Mouse (Mus musculus): ENCODE measurements around the gene Olfr48. TPM values are rescaled to one million over a fixed set of nuclear protein-coding genes. Genes with fewer than 3 reads are reported as not detected.

Olfr48 gene
- polyA plus RNA-seq (2015; fragmentation: Nextera tagmentation; extraction: Ambion mirVana): not detected in 2 replicates

DNA sequence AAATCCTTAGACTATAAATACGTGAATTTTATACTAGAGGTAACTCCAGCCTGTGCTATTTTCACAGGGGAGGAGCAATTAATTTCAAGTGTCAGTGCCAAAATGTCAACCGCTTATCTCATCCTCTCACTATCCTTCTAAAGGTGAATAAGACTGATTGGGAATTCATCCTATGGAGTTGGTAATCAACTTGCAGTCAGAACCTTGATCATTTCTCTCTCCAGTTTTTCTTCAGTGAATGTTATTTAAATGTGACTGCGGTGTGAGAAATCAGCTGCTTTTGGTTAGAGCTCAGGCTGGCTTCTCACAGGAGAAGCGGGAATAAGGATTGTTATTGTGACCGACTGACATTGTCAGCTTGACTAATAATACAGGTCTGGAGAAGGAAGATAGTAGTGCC lies at the start of gene Olfr48:
TSS of gene Olfr48 (minus strand) at position 101 of the 400 bp plus-strand sequence.
- WGBS: 81% methylated on average over 5 of the region's 5 CpGs
- no peak for ATAC-seq
- no peaks in the 10 kb centered on the region for H3K36me3 ChIP-seq (ENCODE audit: control insufficient read depth, insufficient read depth)
- no peaks in the 10 kb centered on the region for H3K27me3 ChIP-seq (replicated peaks; ENCODE audit: control insufficient read depth, insufficient read depth, low read length)
- no peaks in the 10 kb centered on the region for H3K9me3 ChIP-seq (ENCODE audit: control insufficient read depth)
- no peak for TF ChIP-seq CTCF (IDR thresholded peaks at IDR 0.05; ENCODE audit: low read depth)
- no peaks in the 10 kb centered on the region for H3K4me1 ChIP-seq (replicated peaks; ENCODE audit: control insufficient read depth, insufficient read depth, low read length)
- H3K27ac ChIP-seq (ENCODE audit: low read depth, low read length): no peak within 1 kb of the TSS
- H3K9ac ChIP-seq (ENCODE audit: low read depth, low read length): no peak within 1 kb of the TSS
- no peak within 1 kb of the TSS for H3K4me3 ChIP-seq (ENCODE audit: low read depth, low read length)
- no peak within 1 kb of the TSS for H3K4me2 ChIP-seq (replicated peaks; ENCODE audit: low read depth)

DNA sequence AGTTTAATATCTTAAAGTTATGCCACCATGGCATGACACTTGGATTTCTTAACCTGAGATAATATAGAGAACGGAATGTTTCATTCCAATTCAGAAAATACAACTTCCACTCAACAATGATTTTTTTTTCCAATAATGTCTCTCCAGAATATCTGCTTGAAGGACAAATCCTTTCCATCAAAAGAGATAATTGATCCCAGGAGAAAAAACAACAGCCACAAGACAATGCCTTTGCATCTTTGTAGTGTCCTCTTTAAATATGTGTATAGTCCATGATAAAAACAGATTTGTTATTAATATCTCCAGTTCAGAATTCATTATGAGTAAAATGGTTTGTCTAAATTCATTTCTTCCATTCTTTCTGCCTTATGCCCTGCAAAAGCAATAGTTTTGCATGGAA lies 30.1 kb upstream of the Olfr48 start, which contains the start of gene Olfr1257:
TSS of gene Olfr1257 (plus strand) at position 301 of the 400 bp plus-strand sequence.
- 88% methylated on average over 1 of the region's 1 CpGs for WGBS
- Histone ChIP-seq H3K4me1 (replicated peaks; ENCODE audit: control insufficient read depth, insufficient read depth, low read length) (no peaks in the 10 kb centered on the region), H3K27me3 (replicated peaks; ENCODE audit: control insufficient read depth, insufficient read depth, low read length) (no peaks in the 10 kb centered on the region), H3K9me3 (ENCODE audit: control insufficient read depth) (no peaks in the 10 kb centered on the region), H3K36me3 (ENCODE audit: control insufficient read depth, insufficient read depth) (no peaks in the 10 kb centered on the region), H3K4me2 (replicated peaks; ENCODE audit: low read depth) (no peak within 1 kb of the TSS), H3K27ac (ENCODE audit: low read depth, low read length) (no peak within 1 kb of the TSS), H3K9ac (ENCODE audit: low read depth, low read length) (no peak within 1 kb of the TSS), H3K4me3 (ENCODE audit: low read depth, low read length) (no peak within 1 kb of the TSS)
- no peak for TF ChIP-seq CTCF (IDR thresholded peaks at IDR 0.05; ENCODE audit: low read depth)
- no peak for ATAC-seq

DNA sequence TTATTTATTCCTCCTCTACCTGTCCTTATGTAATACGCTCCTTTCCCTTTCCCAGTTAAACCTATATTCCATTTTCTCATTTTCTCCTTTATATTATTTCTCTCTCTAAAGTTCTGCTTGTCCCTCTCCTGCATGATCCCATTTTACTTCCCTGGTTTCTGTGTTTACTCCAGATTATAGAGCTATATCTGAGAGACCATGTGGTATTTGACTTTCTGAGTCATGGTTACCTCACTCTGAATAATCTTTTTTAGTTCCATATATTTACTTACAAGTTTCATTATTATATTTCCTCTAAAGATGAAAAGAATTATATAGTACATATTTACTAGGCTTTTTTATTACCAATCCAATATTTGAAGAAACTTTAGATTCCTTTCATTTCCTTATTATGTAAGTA lies 1.2 kb upstream of the Olfr48 start:
- no peak overlapping the region for H3K4me3 ChIP-seq (ENCODE audit: low read depth, low read length)
- H3K4me2 ChIP-seq (replicated peaks; ENCODE audit: low read depth): no peak overlapping the region
- H3K9ac ChIP-seq (ENCODE audit: low read depth, low read length): no peak overlapping the region
- H3K27me3 ChIP-seq (replicated peaks; ENCODE audit: control insufficient read depth, insufficient read depth, low read length): no peaks in the 10 kb centered on the region
- ATAC-seq: no peak
- TF ChIP-seq CTCF (IDR thresholded peaks at IDR 0.05; ENCODE audit: low read depth): no peak
- no peaks in the 10 kb centered on the region for H3K36me3 ChIP-seq (ENCODE audit: control insufficient read depth, insufficient read depth)
- H3K9me3 ChIP-seq (ENCODE audit: control insufficient read depth): no peaks in the 10 kb centered on the region
- 97% methylated on average over 1 of the region's 1 CpGs for WGBS
- no peak overlapping the region for H3K27ac ChIP-seq (ENCODE audit: low read depth, low read length)
- no peaks in the 10 kb centered on the region for H3K4me1 ChIP-seq (replicated peaks; ENCODE audit: control insufficient read depth, insufficient read depth, low read length)

DNA sequence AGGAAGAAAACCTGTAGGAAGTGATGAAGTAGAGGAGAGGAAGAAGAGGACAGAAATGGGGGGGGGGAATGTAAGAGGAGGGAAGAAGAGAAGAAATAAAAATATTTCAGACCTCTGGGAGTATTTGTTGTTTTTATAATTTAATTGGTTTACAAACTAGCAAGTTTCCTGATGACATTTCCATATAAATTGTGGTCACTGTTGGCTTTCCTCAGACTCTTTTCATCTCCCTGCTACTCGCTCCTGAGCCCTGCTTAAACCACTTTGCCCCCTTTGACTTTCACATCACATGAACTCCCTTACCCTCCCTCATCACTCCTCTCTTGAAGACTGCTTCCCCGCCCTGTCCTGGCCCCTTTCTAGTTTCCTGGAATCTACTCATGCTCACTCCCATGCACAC lies 6.5 kb downstream of the Olfr48 start, which contains the start of gene Olfr1256:
TSS of gene Olfr1256 (minus strand) at position 101 of the 400 bp plus-strand sequence.
- no peak within 1 kb of the TSS for H3K27ac ChIP-seq (ENCODE audit: low read depth, low read length)
- no peaks in the 10 kb centered on the region for H3K9me3 ChIP-seq (ENCODE audit: control insufficient read depth)
- 50% methylated on average over 2 of the region's 2 CpGs for WGBS
- no peak within 1 kb of the TSS for H3K9ac ChIP-seq (ENCODE audit: low read depth, low read length)
- H3K4me2 ChIP-seq (replicated peaks; ENCODE audit: low read depth): no peak within 1 kb of the TSS
- no peak within 1 kb of the TSS for H3K4me3 ChIP-seq (ENCODE audit: low read depth, low read length)
- H3K4me1 ChIP-seq (replicated peaks; ENCODE audit: control insufficient read depth, insufficient read depth, low read length): no peaks in the 10 kb centered on the region
- no peaks in the 10 kb centered on the region for H3K27me3 ChIP-seq (replicated peaks; ENCODE audit: control insufficient read depth, insufficient read depth, low read length)
- no peak for ATAC-seq
- H3K36me3 ChIP-seq (ENCODE audit: control insufficient read depth, insufficient read depth): no peaks in the 10 kb centered on the region
- no peak for TF ChIP-seq CTCF (IDR thresholded peaks at IDR 0.05; ENCODE audit: low read depth)

DNA sequence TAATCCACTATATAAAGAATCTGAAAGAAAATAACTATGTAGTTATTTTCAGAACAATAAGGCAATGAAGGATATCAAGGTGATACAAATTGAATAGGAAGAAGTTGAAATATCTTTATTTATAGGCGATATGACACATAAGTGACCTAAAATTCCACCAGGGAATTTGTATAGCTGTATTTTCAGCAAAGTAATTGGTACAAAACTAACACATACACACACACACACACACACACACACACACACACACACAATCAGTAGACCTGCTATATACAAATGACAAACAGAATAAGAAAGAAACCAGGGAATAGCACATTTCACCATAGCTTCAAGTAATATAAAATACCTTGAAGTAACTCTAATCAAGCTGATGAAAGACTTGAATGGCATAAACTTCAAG lies 27.8 kb downstream of the Olfr48 start:
- H3K4me2 ChIP-seq (replicated peaks; ENCODE audit: low read depth): no peak overlapping the region
- H3K27ac ChIP-seq (ENCODE audit: low read depth, low read length): no peak overlapping the region
- no peaks in the 10 kb centered on the region for H3K4me1 ChIP-seq (replicated peaks; ENCODE audit: control insufficient read depth, insufficient read depth, low read length)
- H3K27me3 ChIP-seq (replicated peaks; ENCODE audit: control insufficient read depth, insufficient read depth, low read length): no peaks in the 10 kb centered on the region
- no peak for ATAC-seq
- 84% methylated on average over 1 of the region's 1 CpGs for WGBS
- H3K36me3 ChIP-seq (ENCODE audit: control insufficient read depth, insufficient read depth): no peaks in the 10 kb centered on the region
- no peaks in the 10 kb centered on the region for H3K9me3 ChIP-seq (ENCODE audit: control insufficient read depth)
- no peak for TF ChIP-seq CTCF (IDR thresholded peaks at IDR 0.05; ENCODE audit: low read depth)
- H3K9ac ChIP-seq (ENCODE audit: low read depth, low read length): no peak overlapping the region
- no peak overlapping the region for H3K4me3 ChIP-seq (ENCODE audit: low read depth, low read length)

DNA sequence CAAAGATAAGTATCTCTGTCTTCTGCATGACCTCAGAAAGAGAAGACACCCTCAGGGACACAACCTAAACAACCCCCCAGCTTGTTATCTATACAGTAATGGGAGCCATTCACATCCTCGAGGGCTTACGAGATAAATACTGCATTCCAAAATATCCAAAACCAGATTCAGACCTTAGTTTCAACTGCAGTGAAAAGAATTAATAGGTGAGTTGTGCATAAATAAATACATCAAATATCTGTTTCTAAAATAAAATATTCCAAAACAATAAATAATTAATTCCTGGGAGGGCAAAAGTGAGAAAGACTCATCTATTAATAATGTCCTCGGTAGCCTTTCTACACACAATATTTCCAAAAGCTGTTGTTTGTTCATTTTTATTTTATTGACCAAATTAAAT lies 36.3 kb downstream of the Olfr48 start, which contains the start of gene Olfr1255:
TSS of gene Olfr1255 (plus strand) at position 301 of the 400 bp plus-strand sequence.
- 82% methylated on average over 3 of the region's 3 CpGs for WGBS
- no peak within 1 kb of the TSS for H3K27ac ChIP-seq (ENCODE audit: low read depth, low read length)
- no peak within 1 kb of the TSS for H3K9ac ChIP-seq (ENCODE audit: low read depth, low read length)
- no peaks in the 10 kb centered on the region for H3K9me3 ChIP-seq (ENCODE audit: control insufficient read depth)
- H3K4me3 ChIP-seq (ENCODE audit: low read depth, low read length): no peak within 1 kb of the TSS
- no peak for ATAC-seq
- H3K27me3 ChIP-seq (replicated peaks; ENCODE audit: control insufficient read depth, insufficient read depth, low read length): no peaks in the 10 kb centered on the region
- H3K36me3 ChIP-seq (ENCODE audit: control insufficient read depth, insufficient read depth): no peaks in the 10 kb centered on the region
- TF ChIP-seq CTCF (IDR thresholded peaks at IDR 0.05; ENCODE audit: low read depth): no peak
- no peak within 1 kb of the TSS for H3K4me2 ChIP-seq (replicated peaks; ENCODE audit: low read depth)
- no peaks in the 10 kb centered on the region for H3K4me1 ChIP-seq (replicated peaks; ENCODE audit: control insufficient read depth, insufficient read depth, low read length)

DNA sequence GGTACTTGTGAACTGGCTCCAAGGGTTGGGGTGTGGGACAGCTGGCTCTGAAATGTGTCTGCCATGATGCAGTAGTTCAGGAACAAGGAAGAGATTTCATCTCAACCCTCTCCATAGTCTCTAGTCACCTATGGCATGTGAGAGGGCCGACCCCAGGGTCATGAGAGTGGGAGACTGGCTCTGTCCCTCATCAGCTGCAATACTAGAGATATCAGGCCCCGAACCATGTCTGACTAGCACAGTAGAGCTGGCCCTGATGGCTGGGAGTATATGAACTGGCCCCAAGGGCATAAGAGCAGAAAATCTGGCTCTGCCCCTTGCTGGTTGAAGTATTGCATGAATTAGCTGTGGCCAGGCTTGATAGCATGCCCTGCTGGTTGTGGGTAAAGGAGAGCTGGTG lies 37.3 kb downstream of the Olfr48 start:
- ATAC-seq: no peak
- no peak for TF ChIP-seq CTCF (IDR thresholded peaks at IDR 0.05; ENCODE audit: low read depth)
- 74% methylated on average over 2 of the region's 2 CpGs for WGBS
- no peak overlapping the region for H3K4me2 ChIP-seq (replicated peaks; ENCODE audit: low read depth)
- H3K4me1 ChIP-seq (replicated peaks; ENCODE audit: control insufficient read depth, insufficient read depth, low read length): no peaks in the 10 kb centered on the region
- H3K27me3 ChIP-seq (replicated peaks; ENCODE audit: control insufficient read depth, insufficient read depth, low read length): no peaks in the 10 kb centered on the region
- no peaks in the 10 kb centered on the region for H3K9me3 ChIP-seq (ENCODE audit: control insufficient read depth)
- no peak overlapping the region for H3K4me3 ChIP-seq (ENCODE audit: low read depth, low read length)
- no peaks in the 10 kb centered on the region for H3K36me3 ChIP-seq (ENCODE audit: control insufficient read depth, insufficient read depth)
- H3K27ac ChIP-seq (ENCODE audit: low read depth, low read length): no peak overlapping the region
- H3K9ac ChIP-seq (ENCODE audit: low read depth, low read length): no peak overlapping the region

Measured in intestine, postnatal 0 days (tissue).